Mouse (Mus musculus): ENCODE measurements at regions not wholly inside any gene's neighbourhood (a gene's known extent, or its start where the extent isn't known, plus 50 kb on each side); places are given as distances from the start of the nearest gene placed in this dataset.

- TF ChIP-seq CTCF (IDR thresholded peaks at IDR 0.05; ENCODE audit: low read depth, low read length) (no peak), POLR2A (IDR thresholded peaks at IDR 0.05; ENCODE audit: borderline replicate concordance, low read depth, low read length) (no peak)
These were observed 160.2 kb downstream of the Gm26897 start for GRCm38 (mm10) chr5:111893905-111894311.

Measured in bone marrow macrophage, adult 2 months (primary cell).